Mouse (Mus musculus) left cerebral cortex, adult 18-20 months (tissue): ENCODE results near the gene Dnajc22. TPM values are rescaled to one million over a fixed set of nuclear protein-coding genes. Genes with fewer than 3 reads are reported as not detected.

ENCODE experiments used
- DNase-seq, 2 experiments: peaks; one replicate each; pipeline ENCODE4 v3.0.0; 2021 to 2022; ENCODE audit warnings: low spot score in 2 of 2, mixed read lengths in 1 of 2
- total RNA-seq, 2 experiments: library from RNA; stranded (reverse); gene quantifications; 2 replicates each; pipeline ENCODE4 v1.2.3; 2021

Gene Dnajc22
- total RNA-seq, 2 experiments from 2014 or later, result not detected

- no peak for DNase-seq
Measured at GRCm38 (mm10) chr15:99085997-99086396, 7.0 kb upstream of the Dnajc22 start.

DNA sequence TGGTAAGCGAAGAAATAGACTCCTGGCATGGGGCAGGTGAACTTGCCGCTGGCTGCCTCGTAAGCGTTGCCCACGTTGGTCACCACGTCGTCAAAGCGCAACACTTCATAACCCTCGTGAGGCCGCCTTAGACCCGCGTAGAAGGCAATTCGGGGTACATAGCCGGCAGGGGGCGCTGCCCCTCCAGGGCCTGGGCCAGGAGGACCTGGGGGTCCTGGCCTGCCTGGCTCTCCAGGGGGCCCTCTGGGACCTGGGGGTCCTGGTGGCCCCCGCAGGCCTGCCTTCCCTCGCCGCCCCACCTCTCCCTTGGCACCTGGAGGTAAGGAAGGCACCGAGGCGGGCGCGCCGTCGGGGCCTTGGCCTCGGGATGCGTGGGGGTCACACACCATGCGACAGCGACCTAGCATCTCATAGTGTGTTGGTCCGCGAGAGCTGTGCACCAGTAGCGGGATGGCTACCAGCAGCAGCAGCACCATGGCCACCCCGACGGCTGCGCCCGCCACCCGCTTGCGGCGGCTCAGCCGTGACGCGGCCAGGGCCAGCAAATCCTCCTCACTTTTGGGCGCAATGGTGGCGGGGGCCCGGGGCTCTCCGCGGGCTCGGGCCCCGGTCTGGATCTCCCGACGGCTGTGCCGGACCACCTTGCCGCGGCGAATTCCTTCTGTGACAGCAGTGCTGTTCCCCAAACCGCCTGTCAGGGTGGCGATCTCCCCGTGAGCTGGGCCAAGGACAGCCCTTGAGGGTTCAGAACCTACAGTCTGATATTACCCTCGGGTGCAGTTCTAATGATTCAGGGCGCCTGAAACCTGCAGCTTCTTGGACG is 5.5 kb upstream of the Dnajc22 start, which contains the start of gene C1ql4:
TSS of gene C1ql4 (minus strand) at position 565 of the 823 bp plus-strand sequence.
- DNase-seq, result no peak

DNA sequence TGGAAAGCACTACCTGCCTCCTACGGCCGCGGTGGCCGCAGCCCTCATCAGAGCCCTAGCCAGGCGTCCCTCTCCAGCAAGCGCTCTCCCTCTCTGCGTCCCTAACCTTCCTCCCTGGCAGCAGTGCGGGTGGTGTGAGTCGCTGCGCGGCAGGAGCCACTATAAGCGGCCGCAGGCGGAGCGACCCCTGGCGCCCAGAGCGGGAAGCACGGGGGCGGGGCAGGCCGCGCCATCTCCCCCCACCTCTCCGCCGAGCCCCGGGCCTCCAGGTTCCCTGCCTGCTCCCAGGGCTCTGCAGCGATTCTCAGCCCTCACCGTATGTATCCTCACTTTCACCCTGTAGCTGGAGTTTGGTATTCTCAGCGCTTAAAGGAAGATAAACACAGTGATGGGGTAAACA is 4.7 kb upstream of the Dnajc22 start:
- DNase-seq, result peak; percentile 41 to 54

DNA sequence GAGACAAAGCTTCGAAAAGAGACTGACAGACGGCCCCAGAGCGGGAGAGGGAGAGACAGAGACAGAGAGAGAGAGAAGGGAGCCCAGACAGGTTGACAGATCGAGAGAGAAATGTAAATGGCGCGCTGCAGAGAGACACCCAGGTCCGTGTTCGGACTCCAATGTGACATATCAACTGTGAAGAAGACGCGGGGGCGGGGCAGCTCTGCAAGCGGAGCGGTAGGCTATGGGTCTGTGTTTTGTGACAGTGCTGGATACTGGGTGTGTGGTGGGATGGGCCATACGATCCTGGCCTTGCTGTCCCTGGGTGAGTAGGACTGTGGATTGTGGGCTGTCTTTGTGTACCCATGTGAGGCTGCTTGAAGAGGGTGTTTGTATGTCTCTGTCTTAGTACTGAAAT is 3.9 kb upstream of the Dnajc22 start:
- no peak for DNase-seq

DNA sequence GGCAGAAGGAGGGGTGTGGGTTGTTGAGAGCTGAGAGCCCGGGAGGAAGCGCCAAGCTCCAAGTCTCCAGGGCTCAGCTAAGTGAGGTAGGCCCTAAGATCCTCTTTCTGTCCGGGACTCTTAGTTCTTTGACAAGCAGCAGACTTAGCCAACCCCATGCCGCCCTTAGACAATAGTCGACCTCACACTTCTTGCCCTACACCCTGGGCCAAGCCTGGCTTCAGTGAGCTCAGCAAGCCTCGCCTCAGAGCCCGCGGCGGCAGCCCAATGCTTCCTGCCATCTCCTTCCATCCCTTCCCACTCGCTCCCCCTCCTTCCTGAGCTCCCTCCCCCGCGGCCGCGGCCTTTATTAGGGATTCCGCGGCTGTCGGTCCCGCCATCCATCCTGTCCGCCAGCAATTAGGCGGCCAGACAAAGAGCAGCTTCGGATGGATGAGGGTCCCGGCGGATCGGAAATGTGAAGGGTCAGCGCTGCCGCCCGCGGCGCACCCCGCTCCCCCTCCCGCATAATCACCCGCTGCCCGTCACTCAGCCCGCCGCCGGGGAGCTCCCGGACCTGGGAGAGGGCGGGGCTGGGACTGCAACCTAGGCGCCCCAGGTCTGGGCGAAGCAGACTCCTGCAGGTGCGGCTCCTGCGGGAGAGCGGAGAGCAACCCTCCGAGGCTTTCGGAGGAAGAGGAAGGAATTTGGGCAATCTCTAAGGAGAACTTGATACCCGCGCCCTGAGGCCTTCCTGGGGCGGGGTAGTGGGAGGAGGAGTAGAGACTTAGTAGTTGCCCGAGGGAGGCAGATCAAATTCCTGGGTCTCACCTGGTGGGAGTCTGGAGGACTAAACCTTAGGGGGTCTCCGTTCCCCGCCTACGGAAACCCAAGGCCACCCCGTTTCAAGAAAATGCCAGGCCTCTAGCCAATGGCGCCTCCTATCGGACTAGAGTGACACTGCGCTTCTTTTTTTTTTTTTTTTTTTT is 605 bp downstream of the Dnajc22 start:
- DNase-seq, result peak in 1 of 2 experiments; percentile 16

DNA sequence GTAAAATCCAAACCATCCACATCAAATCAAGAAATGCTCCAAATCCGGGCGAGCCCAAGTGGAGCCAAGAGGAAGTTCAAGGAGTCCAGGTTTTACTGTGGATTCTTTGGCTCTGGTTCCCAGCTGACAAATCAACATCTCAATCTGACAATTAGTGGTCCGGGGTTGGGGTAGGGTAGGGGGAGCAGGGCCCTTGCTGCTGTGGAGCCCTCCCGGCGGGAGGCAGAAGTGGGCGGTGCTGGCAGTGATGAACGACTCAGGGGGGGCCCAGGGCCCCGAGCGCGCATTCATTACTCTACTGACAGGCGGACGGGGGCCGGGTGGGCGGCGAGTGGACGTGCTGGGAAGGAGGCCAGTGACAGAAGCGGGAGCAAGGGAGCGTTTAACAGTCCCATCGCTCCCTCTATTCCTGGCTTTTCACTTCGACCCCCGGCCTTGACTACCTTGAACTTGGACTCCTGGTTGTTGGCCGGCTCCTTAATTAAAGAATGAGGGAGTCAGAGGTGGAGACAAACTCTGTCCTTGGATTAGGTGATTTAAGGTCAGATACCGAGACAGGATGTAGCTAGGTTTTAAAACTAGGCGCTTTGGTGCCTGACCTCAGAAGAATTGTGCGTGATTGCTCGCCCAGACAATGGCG is 1.8 kb downstream of the Dnajc22 start:
- DNase-seq, result no peak

DNA sequence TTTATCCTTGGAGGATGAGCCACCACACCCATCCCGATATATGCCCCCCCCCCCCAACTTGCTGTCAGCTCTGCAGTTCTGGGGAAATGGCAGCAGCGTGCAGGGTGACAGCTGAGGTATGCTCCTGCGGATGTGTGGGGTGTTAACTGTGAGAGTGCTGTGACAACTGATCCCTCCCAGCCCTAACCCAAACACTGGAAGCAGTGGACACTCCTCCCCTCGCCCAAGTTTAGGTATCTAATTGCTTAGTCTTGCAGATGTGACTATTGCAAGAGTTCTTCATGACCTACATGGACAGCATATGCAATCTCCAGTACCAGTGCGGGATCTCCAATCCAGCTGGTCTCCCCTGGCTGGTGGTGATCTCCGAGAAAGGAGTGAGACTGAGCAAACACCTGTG is 2.4 kb downstream of the Dnajc22 start:
- DNase-seq, result no peak

DNA sequence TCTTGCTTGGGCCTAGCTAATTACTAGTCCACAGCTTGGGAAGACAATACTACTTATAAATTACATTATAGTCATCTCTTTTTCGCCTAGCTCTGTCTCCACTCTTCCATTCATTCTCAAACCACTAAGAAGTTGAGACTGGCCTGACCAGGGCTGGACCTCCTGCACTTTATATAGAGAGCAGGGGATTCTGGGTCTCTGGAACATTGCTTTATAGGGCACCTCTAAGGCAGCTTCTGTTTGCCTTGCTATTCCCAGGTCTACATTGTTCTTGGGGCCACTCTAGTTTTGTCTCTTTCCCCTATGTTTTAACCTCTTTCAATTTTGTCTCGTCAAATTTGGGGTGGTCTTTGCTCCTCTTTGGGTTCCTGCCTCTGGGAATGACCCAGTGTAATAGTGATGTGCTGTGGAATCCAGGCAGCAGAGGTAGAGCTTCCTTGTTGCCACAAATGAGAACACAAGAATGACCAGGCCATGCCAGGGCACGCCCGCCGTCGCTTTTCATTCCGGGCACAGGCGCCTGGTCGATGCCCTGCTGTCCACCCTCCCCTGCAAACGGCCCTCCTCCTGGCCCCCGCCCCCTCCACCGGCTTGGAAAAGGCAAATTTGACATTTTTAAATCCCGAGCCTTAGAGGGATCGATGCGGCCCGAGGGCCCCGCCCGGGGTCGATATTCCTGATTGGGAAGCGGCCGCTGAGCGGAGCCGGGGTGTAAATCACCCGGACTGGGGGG is 3.3 kb downstream of the Dnajc22 start:
- no peak for DNase-seq

- DNase-seq, result no peak
Measured at GRCm38 (mm10) chr15:99096831-99097500, 4.0 kb downstream of the Dnajc22 start.

DNA sequence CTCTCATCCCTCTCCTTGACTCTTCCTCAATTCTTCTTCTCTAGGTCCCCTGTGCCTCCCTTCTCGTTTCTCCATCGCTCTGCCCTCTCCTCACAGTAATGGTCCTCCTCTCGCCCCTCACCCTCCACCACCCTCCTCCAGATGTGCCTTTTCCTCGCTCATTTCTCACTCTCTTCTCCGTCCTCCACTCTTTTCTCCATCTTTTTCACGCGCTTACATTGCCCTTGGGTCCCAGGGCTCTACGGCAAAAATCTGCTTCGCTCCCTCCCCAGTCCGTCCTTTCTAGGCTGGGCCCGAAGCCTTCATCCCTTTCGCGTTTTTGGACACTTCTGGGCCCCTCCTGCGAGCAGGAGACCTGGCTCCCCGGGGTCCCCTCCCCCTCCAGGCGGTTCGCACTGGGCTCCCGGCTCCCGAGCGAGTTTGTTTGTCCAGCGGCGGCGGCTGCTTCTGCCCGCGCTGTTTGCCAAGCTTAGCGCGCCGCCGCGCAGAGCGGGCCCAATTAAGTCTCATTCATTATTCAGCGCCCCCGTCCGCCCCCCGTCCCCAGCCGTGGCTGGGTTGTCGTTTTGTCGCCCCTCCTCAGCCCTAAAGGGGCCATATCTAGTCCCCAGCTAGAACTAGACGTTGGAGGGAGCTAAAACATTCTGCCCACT is 5.0 kb downstream of the Dnajc22 start:
- peak in 1 of 2 experiments; percentile 15 for DNase-seq

DNA sequence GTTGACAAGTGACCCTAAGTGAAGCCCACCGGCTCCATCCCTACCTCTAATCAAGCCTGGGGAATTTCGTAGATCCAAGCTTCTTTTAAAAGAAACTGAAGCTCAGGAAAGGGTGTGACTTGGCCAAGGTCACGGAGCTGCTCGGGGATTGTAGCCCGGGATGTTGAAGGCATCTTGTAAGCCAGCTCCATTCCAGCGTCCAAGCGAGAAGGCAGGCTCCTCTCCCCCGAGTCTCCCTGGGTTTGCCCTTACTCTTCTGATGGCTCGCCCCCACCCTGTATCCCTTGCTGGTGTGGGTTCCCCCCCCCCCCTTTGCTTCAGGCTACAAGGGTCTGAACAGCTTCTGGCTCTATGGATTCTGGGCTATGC is 5.5 kb downstream of the Dnajc22 start:
- no peak for DNase-seq

GRCm38 (mm10) chr15:99099139-99099556 is 6.2 kb downstream of the Dnajc22 start:
- peak; percentile 25 to 33 for DNase-seq

GRCm38 (mm10) chr15:99099984-99100383 is 7.0 kb downstream of the Dnajc22 start:
- no peak for DNase-seq

DNA sequence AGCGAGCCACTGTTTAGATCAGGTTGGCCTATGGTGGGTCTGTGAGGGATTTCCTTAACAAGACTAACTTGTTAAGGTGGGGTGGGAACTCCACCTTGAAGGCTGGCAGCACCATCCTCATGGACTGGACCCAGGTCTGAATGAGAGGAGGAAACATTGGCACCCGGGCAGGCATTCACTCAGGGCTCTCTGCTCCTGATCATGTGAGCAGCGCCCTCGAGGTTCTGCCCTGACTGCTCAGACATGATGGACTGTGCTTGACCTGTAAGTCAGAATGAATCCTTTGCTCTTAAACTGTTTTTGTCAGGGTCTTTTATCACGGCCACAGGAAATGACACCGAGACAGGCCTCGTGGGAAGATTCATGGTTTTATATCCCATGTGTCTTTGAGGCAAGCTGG is 12.3 kb downstream of the Dnajc22 start:
- DNase-seq, result no peak

- no peak for DNase-seq
Measured at GRCm38 (mm10) chr15:99107866-99108265, 14.9 kb downstream of the Dnajc22 start.

- no peak for DNase-seq
Measured at GRCm38 (mm10) chr15:99111139-99111538, 18.2 kb downstream of the Dnajc22 start.

DNA sequence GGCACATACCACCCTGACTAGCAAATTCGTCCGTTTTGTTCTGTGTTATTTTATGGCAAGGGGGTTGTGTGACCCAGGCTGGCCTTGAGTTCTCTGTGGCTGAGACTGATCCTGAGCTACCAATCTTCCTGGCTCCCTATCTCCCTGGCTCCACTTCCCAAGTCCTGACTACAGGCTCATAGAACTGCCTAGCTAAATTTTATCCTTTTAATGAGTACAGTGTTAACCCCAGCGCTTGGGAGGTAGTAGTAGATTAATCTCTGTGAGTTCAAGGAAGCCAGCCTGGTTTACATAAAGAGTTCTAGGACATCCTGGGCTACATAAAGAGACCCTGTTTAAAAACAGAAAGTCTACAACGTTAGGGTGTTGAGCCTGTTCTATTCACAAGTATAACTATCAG is 18.8 kb downstream of the Dnajc22 start:
- no peak for DNase-seq

- DNase-seq, result no peak
Measured at GRCm38 (mm10) chr15:99112843-99113395, 19.9 kb downstream of the Dnajc22 start.

DNA sequence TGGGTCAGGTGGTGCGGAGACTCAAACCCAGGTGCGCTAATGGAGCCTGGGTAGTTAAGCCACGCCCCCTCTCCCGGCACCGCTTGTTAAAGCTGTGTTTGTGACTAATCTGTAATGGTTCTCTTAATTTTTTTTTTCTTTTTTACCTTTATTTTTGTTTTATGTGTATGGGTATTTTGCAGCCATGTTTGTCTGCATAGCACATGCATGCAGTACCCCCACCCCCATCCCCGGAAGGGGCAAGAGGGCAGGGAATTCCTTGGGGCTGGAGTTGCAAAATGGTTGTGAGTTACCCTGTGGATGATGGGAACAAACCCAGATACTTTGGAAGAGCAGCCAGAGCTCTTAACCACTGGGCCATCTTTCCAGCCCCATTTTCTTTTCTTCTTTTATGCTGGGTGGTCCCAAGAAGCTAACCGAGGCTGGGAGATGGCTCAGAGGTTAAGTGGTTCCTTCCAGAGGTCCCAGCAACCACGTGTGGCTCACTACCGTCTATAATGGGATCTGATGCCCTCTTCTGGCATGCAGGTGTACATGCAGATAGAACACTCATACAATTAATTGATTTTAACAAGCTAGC is 20.5 kb downstream of the Dnajc22 start:
- no peak for DNase-seq
